Mouse (Mus musculus): ENCODE results near the gene Kif1b. TPM values are rescaled to one million over a fixed set of nuclear protein-coding genes. Genes with fewer than 3 reads are reported as not detected.

Gene Kif1b
- total and polyA plus RNA-seq, 2 experiments from 2014 or later = 213 to 322 TPM

GRCm38 (mm10) chr4:149283018-149283417, 24.5 kb downstream of the Kif1b start:
- Histone ChIP-seq H3K27ac (0 out of 2 replicates have a peak overlapping the region, but pooled peaks have one; percentile 7), H3K9me3 (ENCODE audit: low read length) (no peaks in the 10 kb centered on the region), H3K4me2 (ENCODE audit: low read depth, low read length) (no peak overlapping the region), H3K4me1 (ENCODE audit: insufficient read depth, low read length) (peaks cover 1% of the 10 kb centered on the region; the same call in 1 of the 2 replicates), H3K9ac (replicated peaks; ENCODE audit: low read length) (no peak overlapping the region), H3K36me3 (ENCODE audit: insufficient read depth, low read length) (no peaks in the 10 kb centered on the region), H3K27me3 (ENCODE audit: insufficient read depth, low read length) (no peaks in the 10 kb centered on the region), H3K4me3 (ENCODE audit: low read length) (no peak overlapping the region)
- 89% methylated on average over 3 of the region's 3 CpGs for WGBS
- DNase-seq (ENCODE audit: low spot score) (no peak), ATAC-seq (no peak)
- no peak for TF ChIP-seq CTCF (IDR thresholded peaks at IDR 0.05; ENCODE audit: low read depth)

DNA sequence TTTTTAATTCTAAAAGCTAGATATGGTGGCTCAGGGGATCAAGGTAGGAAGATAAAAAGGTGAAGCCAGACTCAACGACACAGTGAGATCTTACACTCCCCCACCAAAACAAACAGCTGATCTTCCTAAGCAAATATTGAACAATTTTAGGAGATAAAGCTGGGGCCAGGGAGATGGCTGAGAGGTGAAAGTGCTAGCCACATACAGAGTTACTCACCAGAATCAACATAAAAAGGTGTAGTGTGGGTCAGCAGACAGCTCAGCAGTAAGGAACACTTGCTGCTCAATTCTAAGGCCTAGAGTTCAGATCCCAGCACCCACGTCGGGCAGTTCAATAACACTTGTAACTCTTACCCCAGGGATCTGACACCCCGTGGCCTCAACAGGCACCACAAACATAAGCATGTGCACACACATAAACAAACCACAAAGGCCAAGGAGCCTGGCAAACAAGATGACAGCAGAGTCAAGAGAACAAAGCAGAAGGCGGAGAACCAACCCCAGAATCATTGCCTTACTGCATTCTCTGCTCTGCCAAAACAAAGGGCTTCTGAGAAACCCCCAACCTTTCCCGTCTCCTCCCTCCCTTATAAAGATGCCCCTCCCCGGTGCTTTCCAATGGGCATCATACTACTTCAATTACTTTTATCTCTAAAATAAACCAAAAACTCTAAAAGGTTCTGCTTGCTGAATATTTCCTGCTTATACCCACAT, 25.3 kb downstream of the Kif1b start:
- H3K27me3 ChIP-seq (ENCODE audit: insufficient read depth, low read length) = no peaks in the 10 kb centered on the region
- H3K4me1 ChIP-seq (ENCODE audit: insufficient read depth, low read length) = peaks cover 9% of the 10 kb centered on the region; the same call in 1 of the 2 replicates
- H3K4me3 ChIP-seq (ENCODE audit: low read length) = no peak overlapping the region
- DNase-seq (ENCODE audit: low spot score) = no peak
- ATAC-seq = no peak
- H3K27ac ChIP-seq = 0 out of 2 replicates have a peak overlapping the region, but pooled peaks have one; percentile 7
- H3K9ac ChIP-seq (replicated peaks; ENCODE audit: low read length) = no peak overlapping the region
- no peak for TF ChIP-seq CTCF (IDR thresholded peaks at IDR 0.05; ENCODE audit: low read depth)
- no peaks in the 10 kb centered on the region for H3K9me3 ChIP-seq (ENCODE audit: low read length)
- H3K36me3 ChIP-seq (ENCODE audit: insufficient read depth, low read length) = no peaks in the 10 kb centered on the region
- WGBS = 48% methylated on average over 7 of the region's 7 CpGs
- H3K4me2 ChIP-seq (ENCODE audit: low read depth, low read length) = no peak overlapping the region

- Histone ChIP-seq H3K9ac (replicated peaks; ENCODE audit: low read length) (no peak overlapping the region), H3K4me2 (ENCODE audit: low read depth, low read length) (peak overlapping the region; percentile 28; the same call in 1 of the 2 replicates), H3K27ac (no peak overlapping the region), H3K9me3 (ENCODE audit: low read length) (no peaks in the 10 kb centered on the region), H3K4me3 (ENCODE audit: low read length) (no peak overlapping the region), H3K36me3 (ENCODE audit: insufficient read depth, low read length) (peaks cover 16% of the 10 kb centered on the region), H3K27me3 (ENCODE audit: insufficient read depth, low read length) (no peaks in the 10 kb centered on the region), H3K4me1 (ENCODE audit: insufficient read depth, low read length) (peaks cover 9% of the 10 kb centered on the region; the same call in 1 of the 2 replicates)
- ATAC-seq = peak; percentile 89
- peak; percentile 73 for DNase-seq (ENCODE audit: low spot score)
- WGBS = 22% methylated on average over 4 of the region's 4 CpGs
- TF ChIP-seq CTCF (IDR thresholded peaks at IDR 0.05; ENCODE audit: low read depth) = no peak
Observed at GRCm38 (mm10) chr4:149277571-149277970, 29.9 kb downstream of the Kif1b start.

DNA sequence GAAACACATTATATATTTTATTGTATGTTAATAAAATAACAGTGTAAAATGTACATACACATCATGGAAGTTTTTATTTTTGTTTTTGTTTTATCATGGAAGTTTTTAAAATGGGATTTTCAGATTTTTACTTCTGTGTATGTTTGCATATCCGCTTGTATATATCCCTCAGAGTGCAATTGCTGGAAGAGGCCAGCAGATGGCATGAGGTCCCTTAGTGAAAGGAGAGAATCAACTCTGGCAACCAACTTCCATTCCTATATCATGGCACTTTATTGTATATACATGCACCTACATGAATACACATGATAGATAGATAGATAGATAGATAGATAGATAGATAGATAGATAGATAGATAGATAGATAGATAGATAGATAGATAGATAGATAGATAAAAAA, 34.4 kb downstream of the Kif1b start:
- Histone ChIP-seq H3K4me1 (ENCODE audit: insufficient read depth, low read length) (peaks cover 9% of the 10 kb centered on the region; the same call in 1 of the 2 replicates), H3K27ac (no peak overlapping the region), H3K27me3 (ENCODE audit: insufficient read depth, low read length) (no peaks in the 10 kb centered on the region), H3K4me2 (ENCODE audit: low read depth, low read length) (no peak overlapping the region), H3K9ac (replicated peaks; ENCODE audit: low read length) (no peak overlapping the region), H3K4me3 (ENCODE audit: low read length) (no peak overlapping the region), H3K36me3 (ENCODE audit: insufficient read depth, low read length) (peaks cover 37% of the 10 kb centered on the region), H3K9me3 (ENCODE audit: low read length) (no peaks in the 10 kb centered on the region)
- 100% methylated on average over 1 of the region's 1 CpGs for WGBS
- peak; percentile 61 for TF ChIP-seq CTCF (IDR thresholded peaks at IDR 0.05; ENCODE audit: low read depth)
- peak; percentile 70 for DNase-seq (ENCODE audit: low spot score)
- no peak for ATAC-seq

- H3K9me3 ChIP-seq (ENCODE audit: low read length) = no peaks in the 10 kb centered on the region
- H3K27ac ChIP-seq = no peak overlapping the region
- no peak overlapping the region for H3K9ac ChIP-seq (replicated peaks; ENCODE audit: low read length)
- no peak for ATAC-seq
- H3K36me3 ChIP-seq (ENCODE audit: insufficient read depth, low read length) = peaks cover 46% of the 10 kb centered on the region
- TF ChIP-seq CTCF (IDR thresholded peaks at IDR 0.05; ENCODE audit: low read depth) = no peak
- no peak overlapping the region for H3K4me3 ChIP-seq (ENCODE audit: low read length)
- no peak for DNase-seq (ENCODE audit: low spot score)
- no peak overlapping the region for H3K4me2 ChIP-seq (ENCODE audit: low read depth, low read length)
- no peaks in the 10 kb centered on the region for H3K27me3 ChIP-seq (ENCODE audit: insufficient read depth, low read length)
- H3K4me1 ChIP-seq (ENCODE audit: insufficient read depth, low read length) = no peaks in the 10 kb centered on the region
- 95% methylated on average over 6 of the region's 6 CpGs for WGBS
Observed at GRCm38 (mm10) chr4:149270541-149270940, 37.0 kb downstream of the Kif1b start.

- no peak for ATAC-seq
- DNase-seq (ENCODE audit: low spot score) = no peak
- Histone ChIP-seq H3K9me3 (ENCODE audit: low read length) (no peaks in the 10 kb centered on the region), H3K27ac (no peak overlapping the region), H3K4me2 (ENCODE audit: low read depth, low read length) (no peak overlapping the region), H3K27me3 (ENCODE audit: insufficient read depth, low read length) (no peaks in the 10 kb centered on the region), H3K9ac (replicated peaks; ENCODE audit: low read length) (no peak overlapping the region), H3K36me3 (ENCODE audit: insufficient read depth, low read length) (peaks cover 40% of the 10 kb centered on the region), H3K4me1 (ENCODE audit: insufficient read depth, low read length) (no peaks in the 10 kb centered on the region), H3K4me3 (ENCODE audit: low read length) (no peak overlapping the region)
- TF ChIP-seq CTCF (IDR thresholded peaks at IDR 0.05; ENCODE audit: low read depth) = no peak
- WGBS = 72% methylated on average over 4 of the region's 4 CpGs
Observed at GRCm38 (mm10) chr4:149269026-149269425, 38.5 kb downstream of the Kif1b start.

GRCm38 (mm10) chr4:149264895-149265294, 42.6 kb downstream of the Kif1b start:
- no peak overlapping the region for H3K9ac ChIP-seq (replicated peaks; ENCODE audit: low read length)
- peaks cover 28% of the 10 kb centered on the region for H3K36me3 ChIP-seq (ENCODE audit: insufficient read depth, low read length)
- H3K4me1 ChIP-seq (ENCODE audit: insufficient read depth, low read length) = no peaks in the 10 kb centered on the region
- no peak for TF ChIP-seq CTCF (IDR thresholded peaks at IDR 0.05; ENCODE audit: low read depth)
- no peak overlapping the region for H3K4me3 ChIP-seq (ENCODE audit: low read length)
- no peaks in the 10 kb centered on the region for H3K9me3 ChIP-seq (ENCODE audit: low read length)
- no peak overlapping the region for H3K4me2 ChIP-seq (ENCODE audit: low read depth, low read length)
- ATAC-seq = no peak
- H3K27me3 ChIP-seq (ENCODE audit: insufficient read depth, low read length) = no peaks in the 10 kb centered on the region
- 85% methylated on average over 2 of the region's 2 CpGs for WGBS
- H3K27ac ChIP-seq = no peak overlapping the region
- no peak for DNase-seq (ENCODE audit: low spot score)
